Mouse (Mus musculus) midbrain, embryonic 12.5 days (tissue): Measurements from ENCODE around the gene Col4a2. TPM values are rescaled to one million over a fixed set of nuclear protein-coding genes. Genes with fewer than 3 reads are reported as not detected.
A peak's percentile ranks its signal among the peaks of the same experiment; 100 is the strongest.

Experiments
- ATAC-seq: fragments of 200-750 bp; cut with Nextera tagmentation; 2 replicates; pipeline ENCODE4 v1.8.0; 2017; ENCODE audit warnings: low read depth, moderate TSS enrichment, moderate library complexity; ENCODE audit not compliant: low FRiP score
- H3K27ac ChIP-seq: fragments of 300-500 bp; sonication (generic); replicated peaks from 2 replicates; pipeline ENCODE4 v1.5.1; 2016; ENCODE audit warnings: mild to moderate bottlenecking
- H3K27me3 ChIP-seq: fragments of 300-500 bp; sonication (generic); 2 replicates; pipeline ENCODE4 v1.6.1; 2016; ENCODE audit warnings: mild to moderate bottlenecking
- H3K36me3 ChIP-seq: fragments of 300-500 bp; sonication (generic); 2 replicates; pipeline ENCODE4 v1.6.1; 2016
- H3K4me1 ChIP-seq: fragments of 300-500 bp; sonication (generic); 2 replicates; pipeline ENCODE4 v1.6.1; 2016
- H3K4me2 ChIP-seq: fragments of 300-500 bp; sonication (generic); replicated peaks from 2 replicates; pipeline ENCODE4 v1.6.1; 2016; ENCODE audit warnings: mild to moderate bottlenecking, moderate library complexity
- H3K4me3 ChIP-seq: fragments of 300-500 bp; sonication (generic); 2 replicates; pipeline ENCODE4 v1.5.1; 2016; ENCODE audit warnings: mild to moderate bottlenecking
- H3K9ac ChIP-seq: fragments of 300-500 bp; sonication (generic); replicated peaks from 2 replicates; pipeline ENCODE4 v1.6.1; 2016; ENCODE audit warnings: mild to moderate bottlenecking, moderate library complexity
- H3K9me3 ChIP-seq: fragments of 300-500 bp; sonication (generic); 2 replicates; pipeline ENCODE4 v1.6.1; 2016; ENCODE audit warnings: mild to moderate bottlenecking
- WGBS: fragments of 180-500 bp; shearing (Covaris S2); methylation state at CpG from one replicate; pipeline ENCODE4 v1.1.7; 2016; 5-methylcytosine and 5-hydroxymethylcytosine counted together
- polyA plus RNA-seq: library from polyadenylated mRNA; unstranded; fragments of >200 nt; fragmentation: Nextera tagmentation; extraction: Ambion mirVana; gene quantifications from 2 replicates; pipeline ENCODE4 v1.2.1, GENCODE M21; 2016

The Col4a2 gene
- polyA plus RNA-seq, 1 experiment from 2014 or later: 82.0 TPM

DNA sequence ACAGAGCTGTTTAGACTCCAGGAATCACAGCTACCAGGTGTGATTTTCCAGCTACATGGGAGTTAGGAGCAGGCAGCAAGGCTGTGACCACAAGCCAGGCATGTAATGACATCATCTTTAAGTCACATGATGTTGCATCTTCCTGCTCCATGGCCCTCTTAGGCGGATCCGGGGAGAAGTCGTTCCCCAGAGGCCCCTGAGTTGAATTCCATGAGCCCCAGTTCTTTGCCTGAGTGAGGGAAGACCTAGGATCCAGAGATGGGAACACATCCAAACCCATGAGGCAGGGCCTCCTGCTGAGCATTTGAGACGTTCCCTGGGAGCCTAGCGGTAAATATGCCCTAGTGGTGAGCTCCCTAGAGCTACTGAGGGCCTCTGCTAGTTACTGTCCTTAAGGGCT, 99.8 kb downstream of the Col4a2 start:
- Histone ChIP-seq H3K4me1 (peaks cover 19% of the 10 kb centered on the region), H3K36me3 (no peaks in the 10 kb centered on the region), H3K27ac (no peak overlapping the region), H3K9ac (no peak overlapping the region), H3K27me3 (no peaks in the 10 kb centered on the region), H3K4me2 (no peak overlapping the region), H3K9me3 (no peaks in the 10 kb centered on the region), H3K4me3 (no peak overlapping the region)
- no peak for ATAC-seq
- 76% methylated on average over 5 of the region's 5 CpGs for WGBS

DNA sequence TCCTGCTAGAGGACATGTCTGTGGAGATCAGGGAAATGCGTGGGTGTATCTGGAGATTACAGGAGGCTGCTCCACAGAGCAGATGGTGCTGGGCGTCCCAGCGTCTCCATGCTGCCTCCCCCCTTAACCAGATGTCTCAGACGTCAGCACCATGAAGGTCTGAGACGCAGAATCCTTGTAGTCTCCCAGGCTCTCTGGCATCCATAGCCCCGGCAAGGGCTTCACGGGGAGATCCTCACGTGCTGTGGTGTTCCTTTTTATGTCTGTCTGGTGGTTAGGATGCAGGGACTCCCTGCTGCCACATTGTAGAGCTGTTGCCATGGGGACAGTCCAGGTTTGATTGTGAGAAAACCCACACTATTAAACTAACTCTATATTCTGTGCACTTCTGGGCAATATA, 101.7 kb downstream of the Col4a2 start:
- no peaks in the 10 kb centered on the region for H3K27me3 ChIP-seq
- no peak overlapping the region; the same call in 1 of the 2 replicates for H3K4me2 ChIP-seq
- no peak overlapping the region for H3K9ac ChIP-seq
- H3K9me3 ChIP-seq: no peaks in the 10 kb centered on the region
- WGBS: 22% methylated on average over 8 of the region's 8 CpGs
- peaks cover 19% of the 10 kb centered on the region for H3K4me1 ChIP-seq
- no peak overlapping the region for H3K27ac ChIP-seq
- no peak overlapping the region for H3K4me3 ChIP-seq
- peak; percentile 51; the same call in 1 of the 2 replicates for ATAC-seq
- H3K36me3 ChIP-seq: no peaks in the 10 kb centered on the region

DNA sequence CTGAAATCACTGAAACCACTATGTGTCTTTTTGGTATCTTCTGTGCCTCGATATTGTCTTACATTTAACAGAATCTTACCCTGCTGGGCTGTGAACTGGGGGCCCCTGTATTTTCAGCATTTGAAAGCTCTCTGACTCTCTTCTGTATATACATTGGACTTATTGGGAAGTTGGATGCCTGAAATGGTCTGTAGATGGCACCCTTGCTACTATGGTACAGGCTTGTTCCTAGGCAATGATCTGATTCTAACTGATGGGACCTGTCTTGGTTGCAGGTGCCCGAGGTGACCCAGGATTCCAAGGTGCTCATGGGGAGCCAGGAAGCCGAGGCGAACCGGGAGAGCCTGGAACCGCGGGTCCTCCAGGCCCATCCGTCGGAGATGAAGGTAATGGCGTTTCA, 102.5 kb downstream of the Col4a2 start:
- WGBS: 86% methylated on average over 10 of the region's 10 CpGs

DNA sequence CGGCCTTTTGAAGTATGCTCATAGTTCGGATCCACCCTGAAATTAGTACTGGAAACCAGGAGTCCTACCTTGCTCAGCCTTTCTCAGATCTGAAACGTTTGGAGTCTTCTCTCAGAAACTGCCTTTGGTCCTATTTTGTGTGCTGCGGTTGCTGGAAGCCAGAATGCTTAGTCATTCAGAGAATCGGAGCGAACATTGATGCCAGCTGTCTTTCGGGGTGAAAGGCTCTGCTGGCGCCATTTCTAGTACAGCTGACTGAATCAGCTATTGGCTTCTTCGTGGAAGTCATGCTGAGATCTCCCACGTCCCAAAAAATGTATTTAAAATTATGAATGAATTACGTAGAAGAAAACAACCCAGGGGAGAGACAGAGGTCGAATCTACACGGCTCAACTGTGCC, 105.2 kb downstream of the Col4a2 start:
- Histone ChIP-seq H3K27ac (no peak overlapping the region), H3K27me3 (no peaks in the 10 kb centered on the region), H3K4me3 (no peak overlapping the region), H3K9me3 (no peaks in the 10 kb centered on the region), H3K36me3 (no peaks in the 10 kb centered on the region), H3K4me2 (no peak overlapping the region), H3K4me1 (peaks cover 13% of the 10 kb centered on the region), H3K9ac (no peak overlapping the region)
- 80% methylated on average over 13 of the region's 13 CpGs for WGBS
- no peak for ATAC-seq

More for the DNA sequence above, 102.5 kb downstream of the Col4a2 start:
- ATAC-seq: no peak
- Histone ChIP-seq H3K36me3 (no peaks in the 10 kb centered on the region), H3K4me2 (no peak overlapping the region), H3K9me3 (no peaks in the 10 kb centered on the region), H3K27me3 (no peaks in the 10 kb centered on the region), H3K27ac (no peak overlapping the region), H3K9ac (no peak overlapping the region), H3K4me3 (no peak overlapping the region), H3K4me1 (peaks cover 19% of the 10 kb centered on the region)

DNA sequence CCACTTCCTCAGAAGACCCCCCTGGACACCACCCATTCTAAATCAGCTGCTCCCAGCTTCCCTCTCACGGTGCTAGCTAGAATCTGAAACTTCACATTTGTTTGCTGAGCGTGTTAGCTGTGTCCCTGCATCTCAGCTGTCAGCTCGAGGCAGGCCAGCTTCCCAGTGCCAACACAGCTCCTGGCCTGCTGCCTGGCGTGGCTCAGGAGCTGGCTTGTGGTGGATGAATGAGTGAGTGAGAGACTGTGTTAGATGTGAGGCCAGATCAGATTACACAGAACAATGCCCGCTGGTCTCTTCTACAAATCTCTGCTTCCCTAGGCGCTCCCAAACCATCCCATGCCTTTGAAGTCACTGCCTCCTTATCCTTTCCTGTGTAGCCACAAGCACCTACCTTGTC, 106.6 kb downstream of the Col4a2 start:
- Histone ChIP-seq H3K9me3 (no peaks in the 10 kb centered on the region), H3K27ac (no peak overlapping the region), H3K4me1 (peaks cover 5% of the 10 kb centered on the region), H3K9ac (no peak overlapping the region), H3K4me2 (no peak overlapping the region), H3K4me3 (no peak overlapping the region), H3K36me3 (no peaks in the 10 kb centered on the region), H3K27me3 (0 out of 2 replicates have a peak, but pooled peaks cover 3% of the 10 kb centered on the region)
- 40% methylated on average over 6 of the region's 6 CpGs for WGBS
- ATAC-seq: 0 out of 2 replicates have a peak, but pooled peaks have one; percentile 16

DNA sequence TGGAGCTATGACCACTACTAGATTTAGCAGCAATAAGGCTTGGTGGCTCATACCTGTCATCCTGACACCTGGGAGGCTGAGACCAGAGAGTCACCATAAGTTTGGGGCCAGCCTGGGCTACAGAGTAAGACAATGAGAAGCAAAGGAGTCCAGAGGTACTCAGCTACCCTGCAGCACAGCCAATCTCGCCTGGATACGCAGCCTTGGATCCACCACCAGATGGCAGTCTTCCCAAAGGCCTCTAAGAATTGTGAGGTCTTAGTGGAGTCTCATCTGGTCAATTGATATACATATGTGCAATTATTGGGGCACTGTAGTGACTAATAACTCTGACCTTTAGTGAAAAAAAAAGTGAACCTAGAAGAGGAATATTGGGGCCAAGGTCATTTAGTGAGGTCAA, 107.0 kb downstream of the Col4a2 start:
- WGBS: 17% methylated on average over 2 of the region's 2 CpGs
- no peaks in the 10 kb centered on the region for H3K36me3 ChIP-seq
- no peak overlapping the region for H3K4me2 ChIP-seq
- no peaks in the 10 kb centered on the region for H3K9me3 ChIP-seq
- ATAC-seq: peak; percentile 30; the same call in 1 of the 2 replicates
- H3K9ac ChIP-seq: no peak overlapping the region
- H3K4me1 ChIP-seq: peaks cover under 1% of the 10 kb centered on the region
- no peak overlapping the region for H3K4me3 ChIP-seq
- no peak overlapping the region for H3K27ac ChIP-seq
- 0 out of 2 replicates have a peak, but pooled peaks cover 3% of the 10 kb centered on the region for H3K27me3 ChIP-seq

DNA sequence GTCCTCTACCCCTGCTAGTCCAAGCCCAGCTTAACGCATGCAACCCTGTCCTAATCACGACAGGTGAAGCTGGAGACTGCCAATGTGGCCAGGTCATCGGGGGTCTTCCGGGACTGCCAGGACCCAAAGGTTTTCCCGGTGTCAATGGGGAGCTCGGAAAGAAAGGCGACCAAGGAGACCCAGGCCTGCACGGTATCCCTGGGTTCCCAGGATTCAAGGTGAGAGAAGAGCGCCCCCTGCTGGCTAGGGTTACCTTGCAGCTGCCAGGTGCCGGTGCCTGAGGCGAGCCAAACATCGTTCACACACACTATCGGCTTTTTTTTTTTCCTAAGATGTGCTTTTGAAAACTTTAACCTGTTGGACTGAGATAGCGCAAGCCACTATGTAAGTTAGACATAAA, 108.5 kb downstream of the Col4a2 start:
- Histone ChIP-seq H3K4me1 (no peaks in the 10 kb centered on the region), H3K9me3 (no peaks in the 10 kb centered on the region), H3K27me3 (0 out of 2 replicates have a peak, but pooled peaks cover 3% of the 10 kb centered on the region), H3K36me3 (no peaks in the 10 kb centered on the region), H3K4me3 (no peak overlapping the region), H3K9ac (no peak overlapping the region), H3K4me2 (no peak overlapping the region), H3K27ac (no peak overlapping the region)
- 55% methylated on average over 14 of the region's 14 CpGs for WGBS
- ATAC-seq: no peak

DNA sequence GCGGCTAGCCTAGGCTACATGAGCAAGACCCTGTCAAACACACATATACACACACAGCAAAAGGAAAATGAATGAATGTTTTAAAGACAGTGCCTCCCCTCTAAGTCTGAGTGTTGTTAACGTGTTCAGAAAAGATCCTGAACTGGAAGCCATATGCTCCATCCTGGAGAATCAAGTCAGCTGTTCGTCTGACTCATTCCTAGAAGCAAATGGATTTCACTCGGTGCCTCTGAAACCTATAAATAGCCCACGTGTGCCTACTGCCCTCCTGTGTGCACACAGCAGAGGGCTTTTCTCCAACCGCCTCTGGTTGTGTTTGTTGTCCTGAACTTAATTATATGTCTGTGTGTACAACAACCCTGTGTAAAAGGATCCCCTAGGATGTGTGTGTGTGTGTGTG, 109.4 kb downstream of the Col4a2 start:
- no peaks in the 10 kb centered on the region for H3K9me3 ChIP-seq
- no peak overlapping the region for H3K4me3 ChIP-seq
- 88% methylated on average over 6 of the region's 6 CpGs for WGBS
- H3K9ac ChIP-seq: no peak overlapping the region
- H3K27ac ChIP-seq: no peak overlapping the region
- H3K27me3 ChIP-seq: 0 out of 2 replicates have a peak, but pooled peaks cover 3% of the 10 kb centered on the region
- ATAC-seq: no peak
- H3K4me1 ChIP-seq: no peaks in the 10 kb centered on the region
- H3K4me2 ChIP-seq: no peak overlapping the region
- no peaks in the 10 kb centered on the region for H3K36me3 ChIP-seq

DNA sequence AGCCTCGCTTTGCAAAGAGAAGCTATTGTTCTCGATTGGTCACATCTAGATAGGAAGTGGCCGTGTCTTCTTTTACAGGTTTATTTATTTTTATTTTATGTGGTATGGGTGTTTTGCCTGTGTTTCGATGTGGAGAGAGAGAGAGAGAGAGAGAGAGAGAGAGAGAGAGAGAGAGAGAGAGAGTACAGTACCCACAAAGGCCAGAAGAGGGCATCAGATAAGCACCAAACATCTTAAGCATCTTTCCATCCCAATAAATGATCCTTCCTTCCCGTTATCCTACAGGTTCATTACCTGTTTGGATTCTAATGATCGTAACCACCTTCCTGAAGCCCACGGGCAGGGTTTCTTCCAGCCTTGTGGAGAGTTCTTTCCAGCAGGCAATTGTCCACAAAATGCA, 110.5 kb downstream of the Col4a2 start:
- no peak for ATAC-seq
- Histone ChIP-seq H3K9me3 (no peaks in the 10 kb centered on the region), H3K4me2 (no peak overlapping the region), H3K9ac (no peak overlapping the region), H3K27me3 (0 out of 2 replicates have a peak, but pooled peaks cover 3% of the 10 kb centered on the region), H3K4me3 (no peak overlapping the region), H3K4me1 (no peaks in the 10 kb centered on the region), H3K36me3 (no peaks in the 10 kb centered on the region), H3K27ac (no peak overlapping the region)
- WGBS: 69% methylated on average over 7 of the region's 7 CpGs

DNA sequence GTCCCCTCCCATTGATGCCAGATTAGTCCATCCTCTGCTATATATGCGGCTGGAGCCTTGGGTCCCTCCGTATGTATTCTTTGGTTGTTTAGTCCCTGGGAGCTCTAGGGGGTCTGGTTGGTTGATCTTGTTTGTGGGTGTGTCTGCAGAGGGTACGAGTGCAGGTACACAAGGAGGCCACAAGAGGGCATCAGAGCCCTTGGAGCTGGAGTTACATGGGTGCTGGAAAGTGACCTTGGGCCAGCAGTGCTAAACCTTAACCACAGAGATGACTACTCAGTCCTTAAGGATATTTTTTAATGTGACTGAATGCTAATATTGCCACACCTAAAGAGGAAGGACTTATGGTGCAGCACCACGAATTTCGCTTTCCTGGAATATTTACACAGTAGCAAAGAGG, 118.1 kb downstream of the Col4a2 start:
- Histone ChIP-seq H3K36me3 (no peaks in the 10 kb centered on the region), H3K27ac (no peak overlapping the region), H3K9me3 (no peaks in the 10 kb centered on the region), H3K4me3 (no peak overlapping the region), H3K4me1 (no peaks in the 10 kb centered on the region), H3K27me3 (no peaks in the 10 kb centered on the region), H3K4me2 (no peak overlapping the region), H3K9ac (no peak overlapping the region)
- no peak for ATAC-seq
- 59% methylated on average over 5 of the region's 5 CpGs for WGBS

DNA sequence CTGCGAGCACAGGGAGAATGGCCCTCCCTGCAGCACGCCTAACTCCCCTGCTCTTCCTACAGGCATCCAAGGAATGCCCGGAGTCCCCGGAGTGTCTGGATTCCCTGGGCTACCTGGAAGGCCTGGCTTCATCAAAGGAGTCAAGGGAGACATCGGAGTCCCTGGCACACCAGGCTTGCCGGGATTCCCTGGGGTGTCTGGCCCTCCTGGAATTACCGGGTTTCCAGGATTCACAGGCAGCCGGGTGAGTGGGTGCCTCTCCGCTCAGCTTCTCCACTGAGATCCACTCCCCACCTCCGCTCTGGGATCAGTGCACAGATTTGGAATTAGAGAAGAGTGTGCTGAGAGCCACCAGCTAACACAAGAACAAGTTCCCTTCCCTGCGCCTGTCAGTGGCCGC, 125.3 kb downstream of the Col4a2 start:
- no peak for ATAC-seq
- Histone ChIP-seq H3K4me1 (no peaks in the 10 kb centered on the region), H3K36me3 (no peaks in the 10 kb centered on the region), H3K9me3 (no peaks in the 10 kb centered on the region), H3K4me2 (no peak overlapping the region), H3K4me3 (no peak overlapping the region), H3K27ac (no peak overlapping the region), H3K27me3 (no peaks in the 10 kb centered on the region), H3K9ac (no peak overlapping the region)
- WGBS: 58% methylated on average over 12 of the region's 12 CpGs

DNA sequence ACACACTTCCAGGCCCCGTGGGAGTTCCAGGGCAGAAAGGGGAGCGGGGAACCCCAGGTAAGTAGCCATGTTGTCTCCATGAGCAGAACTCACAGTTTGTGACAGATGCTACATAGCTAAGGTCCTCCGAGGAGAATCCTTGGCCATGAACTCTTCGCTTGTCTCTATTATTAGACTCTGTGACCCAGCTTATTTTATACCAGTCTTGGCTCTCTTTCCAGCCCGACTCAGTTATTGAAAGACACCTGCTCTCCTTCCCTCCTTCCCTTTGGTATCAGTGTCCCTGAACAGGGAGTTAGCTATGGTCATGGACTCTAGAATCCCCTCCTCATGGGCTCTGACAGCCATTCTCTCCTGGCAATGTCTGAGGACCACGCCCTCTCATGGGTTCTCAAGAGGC, 128.7 kb downstream of the Col4a2 start:
- H3K36me3 ChIP-seq: no peaks in the 10 kb centered on the region
- H3K9ac ChIP-seq: no peak overlapping the region

DNA sequence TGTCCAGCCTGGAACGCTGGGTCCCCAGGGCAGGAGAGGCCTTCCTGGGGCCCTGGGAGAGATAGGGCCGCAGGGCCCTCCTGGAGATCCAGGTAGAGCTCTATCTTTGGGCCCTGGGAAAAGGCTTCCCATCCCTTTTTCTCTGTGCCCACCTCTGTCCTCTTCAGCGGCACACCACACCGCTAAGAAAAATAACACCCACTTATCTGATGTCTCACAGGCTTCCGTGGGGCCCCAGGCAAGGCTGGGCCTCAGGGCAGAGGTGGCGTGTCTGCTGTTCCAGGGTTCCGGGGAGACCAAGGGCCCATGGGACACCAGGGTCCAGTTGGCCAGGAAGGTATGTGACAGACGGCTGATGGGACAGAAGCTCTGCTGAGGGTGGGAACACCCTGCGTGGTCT, 131.0 kb downstream of the Col4a2 start:
- Histone ChIP-seq H3K9me3 (no peaks in the 10 kb centered on the region), H3K27ac (no peak overlapping the region), H3K27me3 (no peaks in the 10 kb centered on the region), H3K4me2 (no peak overlapping the region), H3K4me1 (no peaks in the 10 kb centered on the region), H3K9ac (no peak overlapping the region), H3K4me3 (no peak overlapping the region), H3K36me3 (no peaks in the 10 kb centered on the region)
- no peak for ATAC-seq
- WGBS: 91% methylated on average over 9 of the region's 9 CpGs

More for the DNA sequence above, 128.7 kb downstream of the Col4a2 start:
- no peaks in the 10 kb centered on the region for H3K27me3 ChIP-seq
- ATAC-seq: no peak
- H3K4me1 ChIP-seq: no peaks in the 10 kb centered on the region
- 94% methylated on average over 6 of the region's 6 CpGs for WGBS
- no peak overlapping the region for H3K27ac ChIP-seq
- H3K9me3 ChIP-seq: no peaks in the 10 kb centered on the region
- H3K4me3 ChIP-seq: no peak overlapping the region
- no peak overlapping the region for H3K4me2 ChIP-seq
